Mouse (Mus musculus) left cerebral cortex, postnatal 10 days (tissue): ENCODE measurements around the gene Scgb1b30. TPM values are rescaled to one million over a fixed set of nuclear protein-coding genes. Genes with fewer than 3 reads are reported as not detected.

ENCODE experiments used
- total RNA-seq, 2 experiments: library from RNA; stranded (reverse); gene quantifications; 2 replicates each; pipeline ENCODE4 v1.2.3; 2021

Gene Scgb1b30
- total RNA-seq, 2 experiments from 2014 or later: not detected

Other genes starting within 250 kb of the Scgb1b30 start
- gene Scgb2b26, start 150.4 kb upstream of the Scgb1b30 start, total RNA-seq: not detected
- not detected for gene Scgb2b27, start 81.5 kb upstream of the Scgb1b30 start, total RNA-seq
- gene Scgb1b27, start 73.9 kb upstream of the Scgb1b30 start, total RNA-seq: not detected
- 10 to 100 TPM; 18.5 to 21.5 TPM for gene Wtip, start 37.8 kb downstream of the Scgb1b30 start, total RNA-seq
- 10 to 100 TPM; 77.3 to 80.7 TPM for gene Uba2, start 74.2 kb downstream of the Scgb1b30 start, total RNA-seq
- 10 to 100 TPM; 24.9 to 28.9 TPM for gene Pdcd2l, start 101.2 kb downstream of the Scgb1b30 start, total RNA-seq
- gene Gpi1, start 134.9 kb downstream of the Scgb1b30 start, total RNA-seq: 100 to 1,000 TPM; 577 to 619 TPM
- not detected for gene Gm6096, start 155.6 kb downstream of the Scgb1b30 start, total RNA-seq
- gene 4931406P16Rik, start 218.1 kb downstream of the Scgb1b30 start, total RNA-seq: 10 to 100 TPM; 46.2 to 54.4 TPM